Mouse (Mus musculus): ENCODE data around the gene Gtsf1. TPM values are rescaled to one million over a fixed set of nuclear protein-coding genes. Genes with fewer than 3 reads are reported as not detected.

Gene Gtsf1
- total and polyA plus RNA-seq, 2 experiments: not detected

GRCm38 (mm10) chr15:103366376-103367149 lies 63.7 kb downstream of the Gtsf1 start, which contains the start of gene Itga5:
TSS of gene Itga5 (minus strand) at chr15:103366763.
- 1% methylated on average over 49 of the region's 51 CpGs for WGBS
- Histone ChIP-seq H3K9ac (ENCODE audit: low read depth, low read length) (peak within 1 kb of the TSS; percentile 100), H3K36me3 (ENCODE audit: control insufficient read depth, insufficient read depth, low read length) (no peaks in the 10 kb centered on the region), H3K4me1 (ENCODE audit: control insufficient read depth, insufficient read depth, low read length) (peaks cover 21% of the 10 kb centered on the region), H3K27ac (replicated peaks; ENCODE audit: insufficient read depth, low read depth, low read length) (peak within 1 kb of the TSS; percentile 95), H3K27me3 (ENCODE audit: control insufficient read depth, insufficient read depth, low read length) (no peaks in the 10 kb centered on the region), H3K4me3 (ENCODE audit: insufficient read depth, low read depth, low read length) (peak within 1 kb of the TSS; percentile 92), H3K79me2 (ENCODE audit: control insufficient read depth, insufficient read depth, low read length) (peaks cover 11% of the 10 kb centered on the region)
- TF ChIP-seq POLR2A (IDR thresholded peaks at IDR 0.05; ENCODE audit: extremely low read depth, insufficient read depth, low read length) (peak; percentile 90), CTCF (IDR thresholded peaks at IDR 0.05; ENCODE audit: low read depth, low read length) (no peak)
- peak; percentile 70 for DNase-seq (ENCODE audit: extremely low read depth, low read depth, low spot score)

DNA sequence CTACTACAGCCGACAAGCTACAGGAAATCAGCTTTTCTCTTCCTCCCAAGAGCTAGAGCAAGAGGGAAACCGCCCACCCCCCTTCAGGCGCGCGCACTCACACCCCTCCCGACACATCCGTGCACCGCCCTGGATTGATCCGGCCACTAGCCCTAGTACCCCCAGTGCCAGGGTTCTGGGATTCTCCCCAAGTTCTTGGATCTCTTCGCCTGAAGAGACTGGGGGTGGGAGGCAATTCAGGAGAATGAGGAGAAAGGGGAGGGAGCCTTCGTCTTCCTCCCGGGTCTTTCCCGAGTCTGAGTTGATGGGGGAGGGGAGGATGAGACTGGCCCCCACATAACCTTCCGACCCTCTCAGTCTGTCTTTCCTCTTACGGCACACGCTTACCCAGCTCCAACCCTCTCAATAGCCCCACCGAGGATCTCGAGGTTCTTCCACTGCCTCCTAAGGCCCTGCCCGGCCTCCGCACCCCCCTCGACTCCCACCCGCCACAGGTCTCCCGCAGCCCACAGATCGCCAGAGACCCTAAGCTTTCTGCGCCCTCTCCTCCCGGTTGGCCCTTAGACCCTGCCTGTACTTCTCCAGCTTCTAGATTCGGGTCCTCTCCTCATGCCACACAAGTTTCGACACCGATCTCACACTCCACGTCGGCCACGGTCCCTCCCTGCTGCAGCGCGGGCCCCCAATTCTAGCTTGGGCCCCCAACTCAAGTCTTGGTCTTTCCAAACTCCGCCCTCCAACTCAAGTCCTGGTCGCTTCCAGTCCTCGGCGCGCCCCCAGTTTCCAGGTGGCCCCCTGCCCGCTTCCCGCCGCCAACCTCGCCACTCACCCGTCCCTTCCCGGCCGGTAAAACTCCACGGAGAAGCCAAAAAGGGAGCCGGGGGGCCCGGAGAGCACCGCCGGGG lies 64.5 kb downstream of the Gtsf1 start:
- DNase-seq (ENCODE audit: extremely low read depth, low read depth, low spot score): no peak
- Histone ChIP-seq H3K9ac (ENCODE audit: low read depth, low read length) (peak overlapping the region; percentile 100), H3K4me3 (ENCODE audit: insufficient read depth, low read depth, low read length) (peak overlapping the region; percentile 92), H3K27me3 (ENCODE audit: control insufficient read depth, insufficient read depth, low read length) (no peaks in the 10 kb centered on the region), H3K36me3 (ENCODE audit: control insufficient read depth, insufficient read depth, low read length) (no peaks in the 10 kb centered on the region), H3K79me2 (ENCODE audit: control insufficient read depth, insufficient read depth, low read length) (peaks cover 16% of the 10 kb centered on the region), H3K4me1 (ENCODE audit: control insufficient read depth, insufficient read depth, low read length) (peaks cover 26% of the 10 kb centered on the region), H3K27ac (replicated peaks; ENCODE audit: insufficient read depth, low read depth, low read length) (peak overlapping the region; percentile 95)
- no peak for TF ChIP-seq POLR2A (IDR thresholded peaks at IDR 0.05; ENCODE audit: extremely low read depth, insufficient read depth, low read length)
- under 1% methylated on average over 51 of the region's 51 CpGs for WGBS

DNA sequence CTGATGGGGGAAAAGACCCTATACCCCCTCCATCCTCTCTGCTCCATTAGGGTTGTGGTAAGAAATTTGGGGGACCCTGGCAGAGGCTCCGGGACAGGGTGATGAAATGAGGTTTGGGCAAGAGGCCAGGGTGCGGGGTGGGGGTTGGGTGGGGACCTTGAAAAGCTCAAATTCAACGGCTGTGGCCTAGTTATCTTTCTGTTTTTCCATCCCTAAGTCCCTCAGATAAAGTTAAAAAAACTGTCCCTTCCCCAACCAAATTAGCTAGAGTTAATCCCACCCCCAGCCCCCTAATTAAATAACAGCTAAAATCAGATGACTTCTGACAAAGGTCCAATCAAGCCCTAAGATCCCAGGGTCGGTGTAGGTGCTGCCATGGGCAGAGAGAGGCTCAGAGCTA lies 65.5 kb downstream of the Gtsf1 start:
- Histone ChIP-seq H3K4me3 (ENCODE audit: insufficient read depth, low read depth, low read length) (peak overlapping the region; percentile 92; the same call in 1 of the 2 replicates), H3K36me3 (ENCODE audit: control insufficient read depth, insufficient read depth, low read length) (no peaks in the 10 kb centered on the region), H3K9ac (ENCODE audit: low read depth, low read length) (peak overlapping the region; percentile 33; the same call in 1 of the 2 replicates), H3K27ac (replicated peaks; ENCODE audit: insufficient read depth, low read depth, low read length) (peak overlapping the region; percentile 95), H3K27me3 (ENCODE audit: control insufficient read depth, insufficient read depth, low read length) (no peaks in the 10 kb centered on the region), H3K79me2 (ENCODE audit: control insufficient read depth, insufficient read depth, low read length) (peaks cover 18% of the 10 kb centered on the region), H3K4me1 (ENCODE audit: control insufficient read depth, insufficient read depth, low read length) (peaks cover 35% of the 10 kb centered on the region)
- TF ChIP-seq POLR2A (IDR thresholded peaks at IDR 0.05; ENCODE audit: extremely low read depth, insufficient read depth, low read length): no peak
- no peak for TF ChIP-seq CTCF (IDR thresholded peaks at IDR 0.05; ENCODE audit: low read depth, low read length)
- WGBS: 4% methylated on average over 4 of the region's 4 CpGs
- DNase-seq (ENCODE audit: extremely low read depth, low read depth, low spot score): peak; percentile 44

DNA sequence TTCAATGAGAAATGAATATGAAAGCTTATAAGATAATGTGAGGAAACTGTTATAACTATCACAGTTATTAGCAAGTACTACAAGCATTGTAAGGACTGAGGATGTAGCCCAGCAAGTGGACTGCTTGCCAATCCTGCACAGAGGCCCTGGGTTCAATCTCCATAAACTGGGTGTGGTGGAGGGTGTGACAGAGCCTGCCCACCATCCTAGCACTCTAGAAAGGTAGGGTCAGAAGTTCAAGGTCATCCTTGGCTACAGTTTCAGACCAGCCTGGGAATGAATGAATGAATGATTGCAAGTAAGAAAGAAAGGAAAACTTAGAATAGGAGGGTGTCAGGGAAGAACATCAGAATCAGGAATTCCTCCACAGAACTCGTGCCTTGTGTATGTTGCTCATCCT lies 66.5 kb downstream of the Gtsf1 start:
- H3K27ac ChIP-seq (replicated peaks; ENCODE audit: insufficient read depth, low read depth, low read length): peak overlapping the region; percentile 41
- peaks cover 43% of the 10 kb centered on the region for H3K4me1 ChIP-seq (ENCODE audit: control insufficient read depth, insufficient read depth, low read length)
- H3K36me3 ChIP-seq (ENCODE audit: control insufficient read depth, insufficient read depth, low read length): no peaks in the 10 kb centered on the region
- H3K9ac ChIP-seq (ENCODE audit: low read depth, low read length): no peak overlapping the region
- no peak for TF ChIP-seq POLR2A (IDR thresholded peaks at IDR 0.05; ENCODE audit: extremely low read depth, insufficient read depth, low read length)
- TF ChIP-seq CTCF (IDR thresholded peaks at IDR 0.05; ENCODE audit: low read depth, low read length): no peak
- peaks cover 18% of the 10 kb centered on the region for H3K79me2 ChIP-seq (ENCODE audit: control insufficient read depth, insufficient read depth, low read length)
- DNase-seq (ENCODE audit: extremely low read depth, low read depth, low spot score): peak; percentile 45
- no peaks in the 10 kb centered on the region for H3K27me3 ChIP-seq (ENCODE audit: control insufficient read depth, insufficient read depth, low read length)
- 36% methylated on average over 1 of the region's 1 CpGs for WGBS
- no peak overlapping the region for H3K4me3 ChIP-seq (ENCODE audit: insufficient read depth, low read depth, low read length)

- no peak overlapping the region for H3K4me3 ChIP-seq (ENCODE audit: insufficient read depth, low read depth, low read length)
- H3K4me1 ChIP-seq (ENCODE audit: control insufficient read depth, insufficient read depth, low read length): peaks cover 43% of the 10 kb centered on the region
- peak overlapping the region; percentile 40 for H3K27ac ChIP-seq (replicated peaks; ENCODE audit: insufficient read depth, low read depth, low read length)
- peak; percentile 93 for DNase-seq (ENCODE audit: extremely low read depth, low read depth, low spot score)
- H3K27me3 ChIP-seq (ENCODE audit: control insufficient read depth, insufficient read depth, low read length): no peaks in the 10 kb centered on the region
- H3K79me2 ChIP-seq (ENCODE audit: control insufficient read depth, insufficient read depth, low read length): peaks cover 18% of the 10 kb centered on the region
- TF ChIP-seq CTCF (IDR thresholded peaks at IDR 0.05; ENCODE audit: low read depth, low read length) (no peak), POLR2A (IDR thresholded peaks at IDR 0.05; ENCODE audit: extremely low read depth, insufficient read depth, low read length) (no peak)
- 19% methylated on average over 3 of the region's 3 CpGs for WGBS
- H3K36me3 ChIP-seq (ENCODE audit: control insufficient read depth, insufficient read depth, low read length): no peaks in the 10 kb centered on the region
- H3K9ac ChIP-seq (ENCODE audit: low read depth, low read length): no peak overlapping the region
Observed at GRCm38 (mm10) chr15:103362950-103363349, 67.3 kb downstream of the Gtsf1 start.
